Mouse (Mus musculus) adrenal gland, postnatal 14 days (tissue): ENCODE data around the gene Slc25a4. TPM values are rescaled to one million over a fixed set of nuclear protein-coding genes. Genes with fewer than 3 reads are reported as not detected.
"Not testable (repeated sequence)": the region's sequence is repeated elsewhere in the genome, so short reads cannot be mapped to it uniquely, and the experiment has no call there.

Experiments
- DNase-seq: peaks from one replicate; pipeline ENCODE4 v3.0.0; 2021; ENCODE audit warnings: mixed read lengths
- long read RNA-seq, 2 experiments: library from polyadenylated mRNA; stranded (forward); transcript quantifications; one replicate each; pipeline ENCODE4 v2.0.0; 2021
- total RNA-seq: library from RNA; stranded (reverse); gene quantifications from 2 replicates; pipeline ENCODE4 v1.2.3, GENCODE M21; 2021

Slc25a4 gene
- total RNA-seq = 205 and 233 TPM in 2 replicates
- long read RNA-seq, experiment 1, transcript Slc25a4-201 (4 exons, 1,925 nt) = major isoform, 613 of 746 reads
- long read RNA-seq, experiment 1, partial matches to known transcripts = 129 of 746 reads
- long read RNA-seq, experiment 1, other reads (novel, unspliced or antisense) = 4 of 746 reads
- long read RNA-seq, experiment 2, transcript Slc25a4-201 (4 exons, 1,925 nt) = major isoform, 509 of 717 reads
- long read RNA-seq, experiment 2, partial matches to known transcripts = 11 of 717 reads
- long read RNA-seq, experiment 2, other reads (novel, unspliced or antisense) = 196 of 717 reads

- peak; percentile 99 for DNase-seq
These were observed at the start of gene Slc25a4 for GRCm38 (mm10) chr8:46210404-46211315. Gene Slc25a4, minus strand, starts transcription at chr8:46211284.

- DNase-seq = no peak
These were observed 47.0 kb upstream of the Slc25a4 start for GRCm38 (mm10) chr8:46257921-46258682.

- peak; percentile 51 for DNase-seq
These were observed 41.4 kb upstream of the Slc25a4 start for GRCm38 (mm10) chr8:46252456-46252855.

- no peak for DNase-seq
These were observed 40.5 kb upstream of the Slc25a4 start for GRCm38 (mm10) chr8:46251561-46251960.

GRCm38 (mm10) chr8:46246346-46246745 lies 35.3 kb upstream of the Slc25a4 start:
- DNase-seq = peak; percentile 63

GRCm38 (mm10) chr8:46242946-46243345 lies 31.9 kb upstream of the Slc25a4 start:
- no peak for DNase-seq

GRCm38 (mm10) chr8:46241568-46242374 lies 30.7 kb upstream of the Slc25a4 start:
- DNase-seq = peak; percentile 86

GRCm38 (mm10) chr8:46236441-46237223 lies 25.5 kb upstream of the Slc25a4 start:
- DNase-seq = peak; percentile 10

- no peak for DNase-seq
These were observed 23.7 kb upstream of the Slc25a4 start for GRCm38 (mm10) chr8:46234736-46235135.

GRCm38 (mm10) chr8:46232798-46233197 lies 21.7 kb upstream of the Slc25a4 start:
- DNase-seq = no peak

- not testable (repeated sequence) for DNase-seq
These were observed 20.9 kb upstream of the Slc25a4 start for GRCm38 (mm10) chr8:46231968-46232367.

GRCm38 (mm10) chr8:46226622-46227021 lies 15.5 kb upstream of the Slc25a4 start:
- no peak for DNase-seq

GRCm38 (mm10) chr8:46225501-46225900 lies 14.4 kb upstream of the Slc25a4 start:
- DNase-seq = no peak

GRCm38 (mm10) chr8:46220566-46220965 lies 9.5 kb upstream of the Slc25a4 start:
- no peak for DNase-seq

- DNase-seq = peak; percentile 81
These were observed 5.8 kb upstream of the Slc25a4 start for GRCm38 (mm10) chr8:46216838-46217237.

- no peak for DNase-seq
These were observed 2.9 kb upstream of the Slc25a4 start for GRCm38 (mm10) chr8:46213971-46214480.

GRCm38 (mm10) chr8:46212194-46212593 lies 1.1 kb upstream of the Slc25a4 start:
- no peak for DNase-seq

- DNase-seq = peak; percentile 45
These were observed 557 bp upstream of the Slc25a4 start for GRCm38 (mm10) chr8:46211611-46212071.

- no peak for DNase-seq
These were observed 2.0 kb downstream of the Slc25a4 start for GRCm38 (mm10) chr8:46209057-46209456.

GRCm38 (mm10) chr8:46208354-46208753 lies 2.7 kb downstream of the Slc25a4 start:
- peak; percentile 49 for DNase-seq
